Mouse (Mus musculus) hindbrain, embryonic 14.5 days (tissue): ENCODE measurements around the gene Klhl29. TPM values are rescaled to one million over a fixed set of nuclear protein-coding genes. Genes with fewer than 3 reads are reported as not detected.
A peak's percentile ranks its signal among the peaks of the same experiment; 100 is the strongest.
"Not testable (repeated sequence)": the region's sequence is repeated elsewhere in the genome, so short reads cannot be mapped to it uniquely, and the experiment has no call there.

ENCODE experiments used
- ATAC-seq: fragments of 200-750 bp; cut with Nextera tagmentation; 2 replicates; pipeline ENCODE4 v1.8.0; 2017; ENCODE audit warnings: moderate number of reproducible peaks, mild to moderate bottlenecking, moderate TSS enrichment, moderate library complexity; ENCODE audit not compliant: low FRiP score
- DNase-seq: peaks from one replicate; pipeline ENCODE4 v3.0.0-alpha.2; 2015; ENCODE audit warnings: low spot score
- H3K27ac ChIP-seq: fragments of 300-500 bp; sonication (generic); 2 replicates; pipeline ENCODE4 v1.5.1; 2014; ENCODE audit warnings: mild to moderate bottlenecking, moderate library complexity
- H3K27me3 ChIP-seq: fragments of 300-500 bp; sonication (generic); 2 replicates; pipeline ENCODE4 v1.6.1; 2014; ENCODE audit warnings: mild to moderate bottlenecking, low read length, mixed read lengths; ENCODE audit not compliant: control insufficient read depth, insufficient read depth
- H3K36me3 ChIP-seq: fragments of 300-500 bp; sonication (generic); replicated peaks from 2 replicates; pipeline ENCODE4 v1.6.1; 2014; ENCODE audit not compliant: control insufficient read depth, insufficient read depth
- H3K4me1 ChIP-seq: fragments of 300-500 bp; sonication (generic); replicated peaks from 2 replicates; pipeline ENCODE4 v1.6.1; 2014; ENCODE audit warnings: antibody characterized with exemption, low read length, mixed read lengths; ENCODE audit not compliant: control insufficient read depth, insufficient read depth
- H3K4me2 ChIP-seq: fragments of 300-500 bp; sonication (generic); replicated peaks from 2 replicates; pipeline ENCODE4 v1.6.1; 2014; ENCODE audit warnings: mild to moderate bottlenecking, moderate library complexity
- H3K4me3 ChIP-seq: fragments of 300-500 bp; sonication (generic); replicated peaks from 2 replicates; pipeline ENCODE4 v1.5.1; 2014; ENCODE audit warnings: mild to moderate bottlenecking, low read length
- H3K9ac ChIP-seq: fragments of 300-500 bp; sonication (generic); 2 replicates; pipeline ENCODE4 v1.6.1; 2014
- H3K9me3 ChIP-seq: fragments of 300-500 bp; sonication (generic); 2 replicates; pipeline ENCODE4 v1.6.1; 2016; ENCODE audit warnings: low read length; ENCODE audit not compliant: control insufficient read depth
- WGBS: fragments of 180-500 bp; shearing (Covaris S2); extraction: QIAGEN DNeasy Blood & Tissue Kit; methylation state at CpG from one replicate; pipeline ENCODE4 v1.1.7; 2014; 5-methylcytosine and 5-hydroxymethylcytosine counted together
- polyA plus RNA-seq: library from polyadenylated mRNA; unstranded; fragments of >200 nt; fragmentation: Nextera tagmentation; extraction: Ambion mirVana; gene quantifications from 2 replicates; pipeline ENCODE4 v1.2.1, GENCODE M21; 2014

The Klhl29 gene
- polyA plus RNA-seq, 1 experiment from 2014 or later: 9.2 TPM

DNA sequence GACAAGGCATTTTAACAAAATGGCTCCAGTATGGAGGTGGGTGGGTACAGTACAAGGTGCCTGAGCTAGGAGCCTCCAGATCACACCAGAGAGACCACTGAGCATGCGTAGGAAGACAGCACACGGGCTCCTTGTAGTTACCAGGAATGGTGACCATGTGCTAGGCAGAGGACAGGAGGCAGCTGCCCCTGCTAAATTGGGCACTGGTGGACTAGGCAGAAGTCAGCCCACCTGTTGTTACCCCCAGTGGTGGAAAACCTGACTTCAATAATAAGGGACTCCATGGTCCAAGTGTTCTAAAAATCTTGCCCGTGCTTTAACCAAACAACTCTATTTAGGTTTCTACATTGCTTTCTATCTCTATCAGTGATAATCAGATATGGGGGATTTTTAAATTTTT, 10.6 kb downstream of the Klhl29 start:
- 90% methylated on average over 3 of the region's 3 CpGs for WGBS
- DNase-seq (no peak), ATAC-seq (no peak)
- no peak overlapping the region for H3K4me2 ChIP-seq
- H3K36me3 ChIP-seq: 0 out of 2 replicates have a peak, but pooled peaks cover 8% of the 10 kb centered on the region
- H3K9me3 ChIP-seq: no peaks in the 10 kb centered on the region
- H3K27me3 ChIP-seq: no peaks in the 10 kb centered on the region
- no peak overlapping the region for H3K27ac ChIP-seq
- no peak overlapping the region for H3K4me3 ChIP-seq
- H3K9ac ChIP-seq: no peak overlapping the region
- H3K4me1 ChIP-seq: peaks cover 8% of the 10 kb centered on the region; the same call in 1 of the 2 replicates

- 70% methylated on average over 17 of the region's 17 CpGs for WGBS
- no peak for ATAC-seq
- no peak for DNase-seq
- 0 out of 2 replicates have a peak, but pooled peaks cover 8% of the 10 kb centered on the region for H3K36me3 ChIP-seq
- no peaks in the 10 kb centered on the region for H3K9me3 ChIP-seq
- no peak overlapping the region for H3K4me2 ChIP-seq
- H3K4me3 ChIP-seq: no peak overlapping the region
- no peak overlapping the region for H3K9ac ChIP-seq
- H3K27me3 ChIP-seq: no peaks in the 10 kb centered on the region
- peaks cover 16% of the 10 kb centered on the region; the same call in 1 of the 2 replicates for H3K4me1 ChIP-seq
- no peak overlapping the region for H3K27ac ChIP-seq
Measured at GRCm38 (mm10) chr12:5363961-5364634, 11.4 kb downstream of the Klhl29 start.

DNA sequence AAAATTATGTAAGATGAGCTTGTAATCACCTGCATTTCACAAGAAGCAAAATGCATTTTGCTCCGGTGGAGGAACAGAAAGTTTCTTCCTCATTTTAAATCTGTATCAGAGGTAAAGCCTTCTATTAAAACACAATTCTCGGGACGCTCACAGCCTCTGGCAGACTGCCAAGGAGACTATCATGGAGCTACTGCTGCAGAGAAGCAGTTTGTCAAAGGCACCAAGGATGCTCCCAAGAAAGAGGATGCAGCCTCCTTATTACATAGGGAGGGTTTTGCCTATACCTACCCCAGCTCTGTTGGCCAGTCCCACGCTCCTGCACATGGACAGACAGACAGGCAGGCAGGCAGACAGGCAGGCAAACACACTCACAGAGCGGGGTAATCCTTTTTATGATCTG, 16.4 kb downstream of the Klhl29 start:
- Histone ChIP-seq H3K4me3 (no peak overlapping the region), H3K27ac (peak overlapping the region; percentile 65; the same call in 1 of the 2 replicates), H3K36me3 (0 out of 2 replicates have a peak, but pooled peaks cover 4% of the 10 kb centered on the region), H3K4me1 (peaks cover 21% of the 10 kb centered on the region), H3K9ac (peak overlapping the region; percentile 16; the same call in 1 of the 2 replicates), H3K9me3 (no peaks in the 10 kb centered on the region), H3K4me2 (0 out of 2 replicates have a peak overlapping the region, but pooled peaks have one; percentile 4), H3K27me3 (no peaks in the 10 kb centered on the region)
- WGBS: 34% methylated on average over 5 of the region's 5 CpGs
- ATAC-seq (0 out of 2 replicates have a peak, but pooled peaks have one; percentile 34), DNase-seq (peak; percentile 74)

DNA sequence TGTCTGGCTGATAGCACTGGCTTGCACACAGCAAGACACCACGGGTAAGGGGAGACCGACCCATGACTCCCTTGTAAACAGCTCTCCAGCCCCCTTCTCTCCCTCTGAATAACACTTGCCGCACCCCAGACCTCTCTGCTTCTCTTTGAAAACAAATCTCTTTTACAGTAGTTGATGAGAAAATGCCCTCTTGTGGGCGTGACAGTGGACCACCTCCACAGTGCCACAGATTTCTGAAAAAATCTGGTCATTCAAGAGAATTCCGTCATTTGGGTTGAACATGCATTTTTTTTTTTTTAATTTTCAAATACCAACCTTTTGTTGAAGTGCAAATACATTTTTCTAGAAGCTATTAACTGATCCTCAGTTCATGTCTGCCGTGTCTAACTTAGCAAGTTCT, 17.0 kb downstream of the Klhl29 start:
- Histone ChIP-seq H3K27ac (no peak overlapping the region), H3K9ac (no peak overlapping the region), H3K36me3 (0 out of 2 replicates have a peak, but pooled peaks cover 4% of the 10 kb centered on the region), H3K9me3 (no peaks in the 10 kb centered on the region), H3K4me3 (no peak overlapping the region), H3K4me1 (peaks cover 18% of the 10 kb centered on the region), H3K27me3 (no peaks in the 10 kb centered on the region), H3K4me2 (no peak overlapping the region)
- 60% methylated on average over 6 of the region's 6 CpGs for WGBS
- ATAC-seq (no peak), DNase-seq (no peak)

DNA sequence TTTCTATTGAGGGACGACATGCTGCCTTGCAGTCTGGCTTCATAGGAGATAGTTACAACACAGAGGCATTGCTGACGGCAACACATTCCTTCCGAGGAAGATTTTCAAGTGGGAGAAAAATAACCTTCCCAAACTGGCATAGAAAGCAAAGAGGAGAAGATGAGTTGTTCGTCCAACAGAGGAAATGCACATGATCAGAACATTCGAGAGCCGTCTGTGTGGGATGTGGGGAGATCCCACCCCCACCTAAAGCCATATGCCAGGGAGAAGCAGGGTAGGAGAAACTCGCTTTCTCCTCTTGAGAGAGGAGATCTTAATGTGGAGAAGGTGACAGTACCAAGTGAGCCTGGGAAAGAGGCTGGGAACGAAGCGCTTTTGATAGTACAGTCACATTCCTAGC, 22.1 kb downstream of the Klhl29 start:
- no peak for ATAC-seq

GRCm38 (mm10) chr12:5352771-5353170, 22.7 kb downstream of the Klhl29 start:
- no peak overlapping the region for H3K9ac ChIP-seq
- H3K4me2 ChIP-seq: no peak overlapping the region
- no peak overlapping the region for H3K27ac ChIP-seq
- H3K9me3 ChIP-seq: no peaks in the 10 kb centered on the region
- H3K36me3 ChIP-seq: no peaks in the 10 kb centered on the region
- DNase-seq (no peak), ATAC-seq (no peak)
- WGBS: 89% methylated on average over 8 of the region's 8 CpGs
- no peak overlapping the region for H3K4me3 ChIP-seq
- peaks cover under 1% of the 10 kb centered on the region for H3K4me1 ChIP-seq
- H3K27me3 ChIP-seq: no peaks in the 10 kb centered on the region

More for the DNA sequence above, 22.1 kb downstream of the Klhl29 start:
- H3K4me2 ChIP-seq: no peak overlapping the region
- no peaks in the 10 kb centered on the region for H3K27me3 ChIP-seq
- no peaks in the 10 kb centered on the region for H3K36me3 ChIP-seq
- H3K4me3 ChIP-seq: no peak overlapping the region
- H3K9ac ChIP-seq: no peak overlapping the region
- H3K9me3 ChIP-seq: no peaks in the 10 kb centered on the region
- 88% methylated on average over 9 of the region's 9 CpGs for WGBS
- H3K27ac ChIP-seq: no peak overlapping the region
- H3K4me1 ChIP-seq: peaks cover 4% of the 10 kb centered on the region
- DNase-seq: no peak

- no peaks in the 10 kb centered on the region for H3K9me3 ChIP-seq
- H3K4me2 ChIP-seq: no peak overlapping the region
- no peak overlapping the region for H3K4me3 ChIP-seq
- H3K9ac ChIP-seq: no peak overlapping the region
- H3K27ac ChIP-seq: no peak overlapping the region
- DNase-seq: no peak
- no peaks in the 10 kb centered on the region for H3K36me3 ChIP-seq
- no peaks in the 10 kb centered on the region for H3K27me3 ChIP-seq
- H3K4me1 ChIP-seq: peaks cover 4% of the 10 kb centered on the region
- WGBS: 85% methylated on average over 11 of the region's 11 CpGs
- ATAC-seq: no peak
Measured at GRCm38 (mm10) chr12:5350491-5351285, 24.8 kb downstream of the Klhl29 start.

DNA sequence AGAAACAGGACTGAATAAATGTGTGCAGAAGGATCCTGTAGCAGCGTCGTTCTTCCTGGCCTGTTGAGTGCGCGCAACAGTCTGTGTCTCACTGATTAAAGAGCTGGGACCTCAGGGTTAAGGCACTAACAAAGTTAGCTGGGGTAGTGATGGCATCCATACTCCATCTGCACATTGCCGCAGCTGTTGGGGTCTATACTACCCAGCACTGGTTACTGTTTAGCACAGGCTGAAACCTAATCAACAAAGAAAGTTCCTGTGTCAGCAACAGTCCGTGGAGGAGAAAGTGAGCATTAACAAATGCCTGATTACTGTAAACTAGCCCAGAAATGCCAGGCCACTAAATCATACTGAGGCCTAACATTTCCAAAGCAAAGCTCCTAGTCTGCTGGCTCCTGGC, 30.4 kb downstream of the Klhl29 start:
- no peaks in the 10 kb centered on the region for H3K9me3 ChIP-seq
- H3K9ac ChIP-seq: no peak overlapping the region
- ATAC-seq (no peak), DNase-seq (no peak)
- H3K27ac ChIP-seq: no peak overlapping the region
- H3K4me2 ChIP-seq: no peak overlapping the region
- no peaks in the 10 kb centered on the region for H3K36me3 ChIP-seq
- peaks cover 4% of the 10 kb centered on the region; the same call in 1 of the 2 replicates for H3K4me1 ChIP-seq
- 92% methylated on average over 6 of the region's 6 CpGs for WGBS
- no peak overlapping the region for H3K4me3 ChIP-seq
- H3K27me3 ChIP-seq: no peaks in the 10 kb centered on the region

- not testable (repeated sequence) for H3K9me3 ChIP-seq, H3K27me3 ChIP-seq, H3K36me3 ChIP-seq, H3K4me3 ChIP-seq, DNase-seq, H3K9ac ChIP-seq, H3K27ac ChIP-seq, ATAC-seq, H3K4me1 ChIP-seq, H3K4me2 ChIP-seq
- 96% methylated on average over 6 of the region's 7 CpGs for WGBS
Measured at GRCm38 (mm10) chr12:5344457-5344856, 31.0 kb downstream of the Klhl29 start.
